ENCODE assay signal across 15 mouse cellular contexts in the genomic region with DNA sequence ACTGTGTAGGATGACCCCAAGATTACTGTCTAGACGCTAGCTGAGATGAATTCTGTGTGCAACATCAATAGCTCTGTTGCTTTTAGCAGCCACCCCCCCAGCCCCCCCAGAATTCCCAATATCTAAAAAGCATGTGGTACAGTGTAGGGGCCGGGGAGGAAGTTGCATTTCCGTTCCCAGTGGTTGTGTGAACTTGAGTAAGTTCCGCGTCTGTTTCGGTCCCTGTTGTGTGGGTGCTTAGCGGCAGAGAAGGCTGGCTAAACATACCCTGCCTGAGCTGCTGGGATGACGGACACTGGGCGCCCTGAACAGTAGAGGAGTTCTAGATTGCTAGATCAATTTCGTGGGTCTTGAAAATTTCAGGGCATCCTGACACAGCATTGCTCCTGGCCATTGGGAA. TPM values are rescaled to one million over a fixed set of nuclear protein-coding genes. Genes with fewer than 3 reads are reported as not detected.
DNase-seq lines count a peak whose midpoint lies in the region; ATAC-seq and TF ChIP-seq lines count a peak whose summit lies in the region.
"Had no signal": no experiment of that assay in that cellular context is flagged by ENCODE, and none has a peak within 500 bp of the region (broad histone marks: within the 10 kb centered on the region; RNA-seq: fewer than 3 reads in every experiment).

No protein-coding gene starts in this region.

- H3K36me3 ChIP-seq in heart, adult 2 months (ENCODE audit: control insufficient read depth, insufficient read depth, low read length): peaks cover 2% of the 10 kb centered on the region
- H3K36me3 ChIP-seq in heart, embryonic 10.5 days: peaks cover 4% of the 10 kb centered on the region; the same call in 1 of the 2 replicates
- no peaks in the 10 kb centered on the region for H3K36me3 ChIP-seq in midbrain, embryonic 16.5 days (ENCODE audit: control insufficient read depth, insufficient read depth, low read length)
- no peaks in the 10 kb centered on the region for H3K36me3 ChIP-seq in midbrain, embryonic 15.5 days (replicated peaks)
- 0 out of 2 replicates have a peak, but pooled peaks cover 3% of the 10 kb centered on the region for H3K36me3 ChIP-seq in liver, postnatal 0 days (replicated peaks; ENCODE audit: insufficient read depth, low read length)
- H3K36me3 ChIP-seq: forebrain, embryonic 15.5 days; hindbrain, embryonic 10.5 days; limb, embryonic 15.5 days had no signal

- H3K27ac ChIP-seq in heart, adult 2 months: peak overlapping the region; percentile 24
- no peak overlapping the region for H3K27ac ChIP-seq in heart, embryonic 10.5 days
- H3K27ac ChIP-seq in midbrain, embryonic 16.5 days (ENCODE audit: low read length): no peak overlapping the region
- no peak overlapping the region for H3K27ac ChIP-seq in midbrain, embryonic 15.5 days
- peak overlapping the region; percentile 87 for H3K27ac ChIP-seq in liver, postnatal 0 days (ENCODE audit: low read depth)
- H3K27ac ChIP-seq: embryonic facial prominence, embryonic 13.5 days; forebrain, embryonic 15.5 days; hindbrain, embryonic 10.5 days; hindbrain, postnatal 0 days; limb, embryonic 15.5 days had no signal

- WGBS in heart, adult 2 months: 41% methylated on average over 10 of the region's 10 CpGs
- WGBS in heart, embryonic 10.5 days: 78% methylated on average over 10 of the region's 10 CpGs
- WGBS in midbrain, embryonic 16.5 days: 93% methylated on average over 10 of the region's 10 CpGs
- 92% methylated on average over 10 of the region's 10 CpGs for WGBS in midbrain, embryonic 15.5 days
- WGBS in liver, postnatal 0 days (ENCODE audit: insufficient replicate concordance): 31% methylated on average over 10 of the region's 10 CpGs

- TF ChIP-seq EP300 in heart, adult 2 months (IDR thresholded peaks at IDR 0.05; ENCODE audit: insufficient read depth, low read depth, low read length): 0 out of 2 replicates have a peak, but pooled peaks have one; percentile 54
- TF ChIP-seq EP300 in liver, postnatal 0 days (IDR thresholded peaks at IDR 0.05; ENCODE audit: low read depth): peak; percentile 22; the same call in 1 of the 2 replicates

- H3K9ac ChIP-seq in heart, adult 2 months (ENCODE audit: low read depth, low read length): no peak overlapping the region
- no peak overlapping the region for H3K9ac ChIP-seq in midbrain, embryonic 16.5 days (ENCODE audit: low read depth, low read length)
- no peak overlapping the region for H3K9ac ChIP-seq in midbrain, embryonic 15.5 days
- no peak overlapping the region; the same call in 1 of the 2 replicates for H3K9ac ChIP-seq in liver, postnatal 0 days (replicated peaks)
- H3K9ac ChIP-seq: embryonic facial prominence, embryonic 13.5 days; forebrain, embryonic 15.5 days; limb, embryonic 15.5 days had no signal

- peaks cover 28% of the 10 kb centered on the region for H3K4me1 ChIP-seq in heart, adult 2 months (ENCODE audit: control insufficient read depth, insufficient read depth, low read length)
- peaks cover 27% of the 10 kb centered on the region for H3K4me1 ChIP-seq in heart, embryonic 10.5 days
- H3K4me1 ChIP-seq in midbrain, embryonic 16.5 days (ENCODE audit: control insufficient read depth, insufficient read depth, low read length): no peaks in the 10 kb centered on the region
- no peaks in the 10 kb centered on the region for H3K4me1 ChIP-seq in midbrain, embryonic 15.5 days
- H3K4me1 ChIP-seq in liver, postnatal 0 days (ENCODE audit: insufficient read depth): peaks cover 20% of the 10 kb centered on the region
- H3K4me1 ChIP-seq: forebrain, embryonic 15.5 days had no signal

- ATAC-seq in midbrain, embryonic 16.5 days: 0 out of 2 replicates have a peak, but pooled peaks have one; percentile 10
- no peak for ATAC-seq in midbrain, embryonic 15.5 days (replicated peaks)
- no peak for ATAC-seq in liver, postnatal 0 days
- ATAC-seq in CD4-positive, CD25-positive, alpha-beta regulatory T cell, adult 4 months: no peak
- ATAC-seq: forebrain, embryonic 15.5 days; hindbrain, postnatal 0 days had no signal

- H3K4me2 ChIP-seq in midbrain, embryonic 16.5 days (ENCODE audit: low read length): no peak overlapping the region
- H3K4me2 ChIP-seq in midbrain, embryonic 15.5 days: no peak overlapping the region
- H3K4me2 ChIP-seq in liver, postnatal 0 days (ENCODE audit: low read depth, low read length): peak overlapping the region; percentile 47
- H3K4me2 ChIP-seq: embryonic facial prominence, embryonic 13.5 days; forebrain, embryonic 15.5 days; limb, embryonic 15.5 days had no signal

- TF ChIP-seq CTCF in heart, adult 2 months (IDR thresholded peaks at IDR 0.05): no peak
- no peak for TF ChIP-seq CTCF in liver, postnatal 0 days (IDR thresholded peaks at IDR 0.05; ENCODE audit: low read depth)

- intact Hi-C loops in heart, adult 2 months (cut with DNase I): no loop called here

- H3K4me3 ChIP-seq in heart, adult 2 months: peak overlapping the region; percentile 9; the same call in 1 of the 2 replicates
- H3K4me3 ChIP-seq in heart, embryonic 10.5 days: no peak overlapping the region
- H3K4me3 ChIP-seq in midbrain, embryonic 16.5 days (ENCODE audit: low read depth, low read length): no peak overlapping the region
- no peak overlapping the region for H3K4me3 ChIP-seq in midbrain, embryonic 15.5 days
- H3K4me3 ChIP-seq in liver, postnatal 0 days (ENCODE audit: low read depth, low read length): no peak overlapping the region
- H3K4me3 ChIP-seq: embryonic facial prominence, embryonic 13.5 days; forebrain, embryonic 15.5 days; hindbrain, embryonic 10.5 days; limb, embryonic 15.5 days had no signal

- TF ChIP-seq POLR2A in heart, adult 2 months (IDR thresholded peaks at IDR 0.05; ENCODE audit: insufficient read depth, low read depth, low read length): no peak

- peak in 1 of 2 experiments; percentile 53 for DNase-seq in heart, adult 2 months
- no peak for DNase-seq in heart, embryonic 10.5 days (ENCODE audit: low spot score)
- DNase-seq in liver, postnatal 0 days: no peak
- no peak for DNase-seq in right cerebral cortex, postnatal 14 days
- DNase-seq: cerebellum, adult 9-10 months; right cerebral cortex, postnatal 4 days; thymus, postnatal 14 days had no signal

- peaks cover 14% of the 10 kb centered on the region for H3K79me2 ChIP-seq in heart, adult 2 months (replicated peaks; ENCODE audit: control insufficient read depth, insufficient read depth, low read length)

- H3K27me3 ChIP-seq in heart, adult 2 months (ENCODE audit: control insufficient read depth, insufficient read depth, low read length): no peaks in the 10 kb centered on the region
- H3K27me3 ChIP-seq in heart, embryonic 10.5 days (ENCODE audit: insufficient read depth, poor library complexity, severe bottlenecking): 0 out of 2 replicates have a peak, but pooled peaks cover 3% of the 10 kb centered on the region
- H3K27me3 ChIP-seq in midbrain, embryonic 16.5 days (ENCODE audit: control insufficient read depth, insufficient read depth, low read depth, low read length): no peaks in the 10 kb centered on the region
- H3K27me3 ChIP-seq in midbrain, embryonic 15.5 days (replicated peaks): peaks cover 5% of the 10 kb centered on the region; the same call in 1 of the 2 replicates
- H3K27me3 ChIP-seq in liver, postnatal 0 days (ENCODE audit: insufficient read depth, low read length): no peaks in the 10 kb centered on the region; the same call in 1 of the 2 replicates
- H3K27me3 ChIP-seq: forebrain, embryonic 15.5 days had no signal

- H3K9me3 ChIP-seq in heart, embryonic 10.5 days: no peaks in the 10 kb centered on the region
- H3K9me3 ChIP-seq in midbrain, embryonic 16.5 days (replicated peaks; ENCODE audit: control insufficient read depth, low read length, poor library complexity, severe bottlenecking): no peaks in the 10 kb centered on the region
- H3K9me3 ChIP-seq in midbrain, embryonic 15.5 days: no peaks in the 10 kb centered on the region
- no peaks in the 10 kb centered on the region for H3K9me3 ChIP-seq in liver, postnatal 0 days (ENCODE audit: low read length)
- H3K9me3 ChIP-seq: embryonic facial prominence, embryonic 13.5 days; forebrain, embryonic 15.5 days; hindbrain, embryonic 10.5 days; limb, embryonic 15.5 days had no signal

RNA-seq across cellular contexts. Expression of a gene that starts 46.5 kb away (rescaled TPM):
- total RNA-seq in heart, adult 2 months (2021): 10 to 100 TPM; 56.2 to 62.9 TPM
- 16.8 and 18.1 TPM in 2 replicates for polyA plus RNA-seq in heart, adult 2 months (2012; rRNA removed)
- 14.6 and 20.5 TPM in 2 replicates for polyA plus RNA-seq in heart, embryonic 10.5 days (2016; fragmentation: Nextera tagmentation; extraction: Ambion mirVana)
- polyA plus RNA-seq in midbrain, embryonic 16.5 days (2015; fragmentation: Nextera tagmentation; extraction: Ambion mirVana): 8.0 and 9.5 TPM in 2 replicates
- polyA plus RNA-seq in midbrain, embryonic 15.5 days (2015; fragmentation: Nextera tagmentation; extraction: Ambion mirVana): 9.7 and 11.2 TPM in 2 replicates
- polyA plus RNA-seq in liver, postnatal 0 days (2015; fragmentation: Nextera tagmentation; extraction: Ambion mirVana): 49.1 and 51.4 TPM in 2 replicates
- polyA plus RNA-seq in CD4-positive, CD25-positive, alpha-beta regulatory T cell, adult 4 months (2017; shearing (Covaris generic)): under 1 TPM; 0.06 to 0.16 TPM

Comparison
In these comparisons a context has a peak if more than half of its experiments do, and no peak if none do; other contexts are left out.
1. H3K27ac ChIP-seq: peak in heart, adult 2 months (single experiment) and liver, postnatal 0 days (single experiment); none in heart, embryonic 10.5 days (single experiment), midbrain, embryonic 16.5 days (single experiment) and midbrain, embryonic 15.5 days (single experiment).